Mouse (Mus musculus): Measurements from ENCODE around the gene Map3k1. TPM values are rescaled to one million over a fixed set of nuclear protein-coding genes. Genes with fewer than 3 reads are reported as not detected.

The Map3k1 gene
- total RNA-seq, 1 experiment from 2014 or later = 277 TPM

GRCm38 (mm10) chr13:111816431-111816830, 7.6 kb upstream of the Map3k1 start:
- ATAC-seq (ENCODE audit: extremely low read depth, insufficient number of reproducible peaks, low FRiP score, poor library complexity, severe bottlenecking) = no peak

- no peak for ATAC-seq (ENCODE audit: extremely low read depth, insufficient number of reproducible peaks, low FRiP score, poor library complexity, severe bottlenecking)
Observed at GRCm38 (mm10) chr13:111815486-111815885, 6.7 kb upstream of the Map3k1 start.

GRCm38 (mm10) chr13:111815017-111815416, 6.2 kb upstream of the Map3k1 start:
- no peak for ATAC-seq (ENCODE audit: extremely low read depth, insufficient number of reproducible peaks, low FRiP score, poor library complexity, severe bottlenecking)

GRCm38 (mm10) chr13:111812647-111813046, 3.9 kb upstream of the Map3k1 start:
- ATAC-seq (ENCODE audit: extremely low read depth, insufficient number of reproducible peaks, low FRiP score, poor library complexity, severe bottlenecking) = no peak

- ATAC-seq (ENCODE audit: extremely low read depth, insufficient number of reproducible peaks, low FRiP score, poor library complexity, severe bottlenecking) = no peak
Observed at GRCm38 (mm10) chr13:111810998-111811628, 2.3 kb upstream of the Map3k1 start.

GRCm38 (mm10) chr13:111809466-111810228, 854 bp upstream of the Map3k1 start:
- ATAC-seq (ENCODE audit: extremely low read depth, insufficient number of reproducible peaks, low FRiP score, poor library complexity, severe bottlenecking) = no peak

- ATAC-seq (ENCODE audit: extremely low read depth, insufficient number of reproducible peaks, low FRiP score, poor library complexity, severe bottlenecking) = no peak
Observed at GRCm38 (mm10) chr13:111808387-111808636, 481 bp downstream of the Map3k1 start.

GRCm38 (mm10) chr13:111807596-111808386, 1.0 kb downstream of the Map3k1 start:
- ATAC-seq (ENCODE audit: extremely low read depth, insufficient number of reproducible peaks, low FRiP score, poor library complexity, severe bottlenecking) = peak; percentile 21

GRCm38 (mm10) chr13:111807105-111807595, 1.6 kb downstream of the Map3k1 start:
- peak; percentile 23; the same call in 1 of the 2 replicates for ATAC-seq (ENCODE audit: extremely low read depth, insufficient number of reproducible peaks, low FRiP score, poor library complexity, severe bottlenecking)

- 0 out of 2 replicates have a peak, but pooled peaks have one; percentile 24 for ATAC-seq (ENCODE audit: extremely low read depth, insufficient number of reproducible peaks, low FRiP score, poor library complexity, severe bottlenecking)
Observed at GRCm38 (mm10) chr13:111805738-111806722, 2.8 kb downstream of the Map3k1 start.

- no peak for ATAC-seq (ENCODE audit: extremely low read depth, insufficient number of reproducible peaks, low FRiP score, poor library complexity, severe bottlenecking)
Observed at GRCm38 (mm10) chr13:111804951-111805673, 3.7 kb downstream of the Map3k1 start.

GRCm38 (mm10) chr13:111804189-111804588, 4.6 kb downstream of the Map3k1 start:
- no peak for ATAC-seq (ENCODE audit: extremely low read depth, insufficient number of reproducible peaks, low FRiP score, poor library complexity, severe bottlenecking)

GRCm38 (mm10) chr13:111803506-111803905, 5.3 kb downstream of the Map3k1 start:
- no peak for ATAC-seq (ENCODE audit: extremely low read depth, insufficient number of reproducible peaks, low FRiP score, poor library complexity, severe bottlenecking)

- no peak for ATAC-seq (ENCODE audit: extremely low read depth, insufficient number of reproducible peaks, low FRiP score, poor library complexity, severe bottlenecking)
Observed at GRCm38 (mm10) chr13:111802900-111803299, 5.9 kb downstream of the Map3k1 start.

- ATAC-seq (ENCODE audit: extremely low read depth, insufficient number of reproducible peaks, low FRiP score, poor library complexity, severe bottlenecking) = no peak
Observed at GRCm38 (mm10) chr13:111802271-111802665, 6.5 kb downstream of the Map3k1 start.

- no peak for ATAC-seq (ENCODE audit: extremely low read depth, insufficient number of reproducible peaks, low FRiP score, poor library complexity, severe bottlenecking)
Observed at GRCm38 (mm10) chr13:111801662-111802270, 7.0 kb downstream of the Map3k1 start.

- no peak for ATAC-seq (ENCODE audit: extremely low read depth, insufficient number of reproducible peaks, low FRiP score, poor library complexity, severe bottlenecking)
Observed at GRCm38 (mm10) chr13:111800866-111801265, 7.9 kb downstream of the Map3k1 start.

GRCm38 (mm10) chr13:111798044-111798443, 10.7 kb downstream of the Map3k1 start:
- ATAC-seq (ENCODE audit: extremely low read depth, insufficient number of reproducible peaks, low FRiP score, poor library complexity, severe bottlenecking) = no peak

Data from neutrophil, adult 5-6 weeks (primary cell).